Mouse (Mus musculus) hindbrain, embryonic 14.5 days (tissue): ENCODE measurements at regions not wholly inside any gene's neighbourhood (a gene's known extent, or its start where the extent isn't known, plus 50 kb on each side); places are given as distances from the start of the nearest gene placed in this dataset.

Experiments used
- ATAC-seq: fragments of 200-750 bp; cut with Nextera tagmentation; 2 replicates; pipeline ENCODE4 v1.8.0; 2017; ENCODE audit warnings: moderate number of reproducible peaks, mild to moderate bottlenecking, moderate TSS enrichment, moderate library complexity; ENCODE audit not compliant: low FRiP score
- DNase-seq: peaks from one replicate; pipeline ENCODE4 v3.0.0-alpha.2; 2015; ENCODE audit warnings: low spot score
- H3K27ac ChIP-seq: fragments of 300-500 bp; sonication (generic); 2 replicates; pipeline ENCODE4 v1.5.1; 2014; ENCODE audit warnings: mild to moderate bottlenecking, moderate library complexity
- H3K27me3 ChIP-seq: fragments of 300-500 bp; sonication (generic); 2 replicates; pipeline ENCODE4 v1.6.1; 2014; ENCODE audit warnings: mild to moderate bottlenecking, low read length, mixed read lengths; ENCODE audit not compliant: control insufficient read depth, insufficient read depth
- H3K36me3 ChIP-seq: fragments of 300-500 bp; sonication (generic); replicated peaks from 2 replicates; pipeline ENCODE4 v1.6.1; 2014; ENCODE audit not compliant: control insufficient read depth, insufficient read depth
- H3K4me1 ChIP-seq: fragments of 300-500 bp; sonication (generic); replicated peaks from 2 replicates; pipeline ENCODE4 v1.6.1; 2014; ENCODE audit warnings: antibody characterized with exemption, low read length, mixed read lengths; ENCODE audit not compliant: control insufficient read depth, insufficient read depth
- H3K4me2 ChIP-seq: fragments of 300-500 bp; sonication (generic); replicated peaks from 2 replicates; pipeline ENCODE4 v1.6.1; 2014; ENCODE audit warnings: mild to moderate bottlenecking, moderate library complexity
- H3K4me3 ChIP-seq: fragments of 300-500 bp; sonication (generic); replicated peaks from 2 replicates; pipeline ENCODE4 v1.5.1; 2014; ENCODE audit warnings: mild to moderate bottlenecking, low read length
- H3K9ac ChIP-seq: fragments of 300-500 bp; sonication (generic); 2 replicates; pipeline ENCODE4 v1.6.1; 2014
- H3K9me3 ChIP-seq: fragments of 300-500 bp; sonication (generic); 2 replicates; pipeline ENCODE4 v1.6.1; 2016; ENCODE audit warnings: low read length; ENCODE audit not compliant: control insufficient read depth
- WGBS: fragments of 180-500 bp; shearing (Covaris S2); extraction: QIAGEN DNeasy Blood & Tissue Kit; methylation state at CpG from one replicate; pipeline ENCODE4 v1.1.7; 2014; 5-methylcytosine and 5-hydroxymethylcytosine counted together

- H3K36me3 ChIP-seq, result no peaks in the 10 kb centered on the region
- no peaks in the 10 kb centered on the region for H3K27me3 ChIP-seq
- no peak overlapping the region for H3K4me2 ChIP-seq
- 76% methylated on average over 9 of the region's 9 CpGs for WGBS
- no peak overlapping the region for H3K4me3 ChIP-seq
- 0 out of 2 replicates have a peak overlapping the region, but pooled peaks have one; percentile 34 for H3K27ac ChIP-seq
- H3K4me1 ChIP-seq, result no peaks in the 10 kb centered on the region
- no peaks in the 10 kb centered on the region for H3K9me3 ChIP-seq
- DNase-seq (no peak), ATAC-seq (no peak)
- no peak overlapping the region for H3K9ac ChIP-seq
These were observed 104.1 kb downstream of the Cxcl12 start for GRCm38 (mm10) chr6:117272227-117272955.

GRCm38 (mm10) chr6:117275915-117276314, 107.6 kb downstream of the Cxcl12 start:
- no peak overlapping the region for H3K9ac ChIP-seq
- WGBS, result 89% methylated on average over 5 of the region's 5 CpGs
- no peaks in the 10 kb centered on the region for H3K27me3 ChIP-seq
- no peak overlapping the region for H3K4me2 ChIP-seq
- H3K4me1 ChIP-seq, result no peaks in the 10 kb centered on the region
- ATAC-seq (no peak), DNase-seq (no peak)
- no peak overlapping the region for H3K4me3 ChIP-seq
- H3K36me3 ChIP-seq, result no peaks in the 10 kb centered on the region
- no peaks in the 10 kb centered on the region for H3K9me3 ChIP-seq
- no peak overlapping the region for H3K27ac ChIP-seq

GRCm38 (mm10) chr6:117276850-117277249, 108.5 kb downstream of the Cxcl12 start:
- Histone ChIP-seq H3K36me3 (no peaks in the 10 kb centered on the region), H3K4me2 (no peak overlapping the region), H3K9me3 (no peaks in the 10 kb centered on the region), H3K4me3 (no peak overlapping the region), H3K27ac (no peak overlapping the region), H3K9ac (no peak overlapping the region), H3K27me3 (no peaks in the 10 kb centered on the region), H3K4me1 (no peaks in the 10 kb centered on the region)
- ATAC-seq (no peak), DNase-seq (no peak)
- 53% methylated on average over 3 of the region's 3 CpGs for WGBS

GRCm38 (mm10) chr6:117279297-117279696, 111.0 kb downstream of the Cxcl12 start:
- Histone ChIP-seq H3K9ac (no peak overlapping the region), H3K27ac (no peak overlapping the region), H3K4me2 (no peak overlapping the region), H3K9me3 (no peaks in the 10 kb centered on the region), H3K4me1 (no peaks in the 10 kb centered on the region), H3K27me3 (no peaks in the 10 kb centered on the region), H3K36me3 (no peaks in the 10 kb centered on the region), H3K4me3 (no peak overlapping the region)
- DNase-seq (no peak), ATAC-seq (no peak)

DNA sequence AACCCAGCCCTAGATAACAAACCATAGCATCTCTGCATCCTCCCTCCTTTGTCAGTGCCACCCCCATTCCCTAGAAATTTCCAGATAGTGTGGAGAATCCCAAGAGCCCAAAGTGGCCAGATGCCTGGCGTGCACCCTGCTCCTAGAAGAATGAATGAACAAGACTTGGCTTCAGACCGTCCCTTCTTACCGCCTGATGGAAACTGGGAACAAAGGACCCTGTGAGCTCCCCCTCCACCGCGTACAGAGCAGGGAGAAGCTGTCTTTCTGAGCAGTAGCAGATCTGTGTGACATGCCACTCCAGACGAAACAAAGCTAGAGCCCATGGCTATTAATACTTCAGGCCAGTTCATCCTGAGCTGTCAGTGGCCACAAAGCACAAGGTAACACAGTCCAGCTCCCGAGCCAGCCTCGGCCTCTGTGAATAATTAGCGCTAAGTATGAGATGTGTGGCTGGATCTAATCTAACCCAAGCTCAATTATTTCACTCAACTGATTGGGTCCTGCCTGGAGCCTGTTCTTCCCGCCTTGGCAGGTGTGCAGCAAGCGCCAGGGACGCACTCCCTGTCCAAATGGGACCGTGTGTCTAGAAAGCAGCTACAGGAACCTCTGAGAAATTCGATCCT, 111.6 kb downstream of the Cxcl12 start:
- Histone ChIP-seq H3K36me3 (no peaks in the 10 kb centered on the region), H3K9ac (no peak overlapping the region), H3K4me3 (no peak overlapping the region), H3K4me1 (no peaks in the 10 kb centered on the region), H3K27ac (no peak overlapping the region), H3K27me3 (no peaks in the 10 kb centered on the region), H3K4me2 (no peak overlapping the region), H3K9me3 (no peaks in the 10 kb centered on the region)
- ATAC-seq, result peak; percentile 68; the same call in 1 of the 2 replicates
- no peak for DNase-seq
- WGBS, result 44% methylated on average over 14 of the region's 14 CpGs

DNA sequence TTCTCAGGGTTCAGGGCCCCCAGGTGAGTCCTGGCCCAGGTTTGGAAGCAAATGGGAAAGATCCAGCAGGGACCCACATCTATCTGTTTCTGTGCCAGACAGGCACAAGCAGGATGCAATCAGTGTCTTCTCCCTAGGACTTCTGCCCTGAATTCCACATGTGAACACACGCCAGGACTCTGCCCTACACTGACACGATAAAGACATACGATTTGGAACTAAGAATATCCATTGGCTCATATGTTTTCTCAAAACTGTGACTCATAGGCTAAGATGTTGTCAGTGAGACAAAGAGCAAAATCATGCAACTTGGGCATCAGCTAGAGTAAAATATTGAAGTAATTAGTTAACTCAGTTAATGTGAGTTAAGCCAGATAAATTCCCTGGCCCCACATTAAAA, 112.6 kb downstream of the Cxcl12 start:
- DNase-seq (no peak), ATAC-seq (no peak)
- H3K36me3 ChIP-seq, result no peaks in the 10 kb centered on the region
- H3K27me3 ChIP-seq, result no peaks in the 10 kb centered on the region
- H3K9me3 ChIP-seq, result no peaks in the 10 kb centered on the region
- no peak overlapping the region for H3K4me3 ChIP-seq
- H3K27ac ChIP-seq, result no peak overlapping the region
- H3K9ac ChIP-seq, result no peak overlapping the region
- H3K4me1 ChIP-seq, result no peaks in the 10 kb centered on the region
- 94% methylated on average over 3 of the region's 3 CpGs for WGBS
- H3K4me2 ChIP-seq, result no peak overlapping the region

GRCm38 (mm10) chr6:117283616-117284015, 115.3 kb downstream of the Cxcl12 start:
- DNase-seq, result no peak
- Histone ChIP-seq H3K27me3 (no peaks in the 10 kb centered on the region), H3K4me2 (no peak overlapping the region), H3K4me3 (no peak overlapping the region), H3K9me3 (no peaks in the 10 kb centered on the region), H3K36me3 (no peaks in the 10 kb centered on the region), H3K9ac (no peak overlapping the region), H3K27ac (no peak overlapping the region), H3K4me1 (no peaks in the 10 kb centered on the region)
- no peak for ATAC-seq
- WGBS, result 78% methylated on average over 3 of the region's 3 CpGs

GRCm38 (mm10) chr6:117284376-117285106, 116.2 kb downstream of the Cxcl12 start:
- DNase-seq (no peak), ATAC-seq (no peak)
- H3K4me2 ChIP-seq, result no peak overlapping the region
- H3K9me3 ChIP-seq, result no peaks in the 10 kb centered on the region
- H3K4me1 ChIP-seq, result no peaks in the 10 kb centered on the region
- H3K4me3 ChIP-seq, result no peak overlapping the region
- H3K9ac ChIP-seq, result no peak overlapping the region
- no peaks in the 10 kb centered on the region for H3K36me3 ChIP-seq
- 85% methylated on average over 5 of the region's 5 CpGs for WGBS
- no peak overlapping the region for H3K27ac ChIP-seq
- no peaks in the 10 kb centered on the region for H3K27me3 ChIP-seq

DNA sequence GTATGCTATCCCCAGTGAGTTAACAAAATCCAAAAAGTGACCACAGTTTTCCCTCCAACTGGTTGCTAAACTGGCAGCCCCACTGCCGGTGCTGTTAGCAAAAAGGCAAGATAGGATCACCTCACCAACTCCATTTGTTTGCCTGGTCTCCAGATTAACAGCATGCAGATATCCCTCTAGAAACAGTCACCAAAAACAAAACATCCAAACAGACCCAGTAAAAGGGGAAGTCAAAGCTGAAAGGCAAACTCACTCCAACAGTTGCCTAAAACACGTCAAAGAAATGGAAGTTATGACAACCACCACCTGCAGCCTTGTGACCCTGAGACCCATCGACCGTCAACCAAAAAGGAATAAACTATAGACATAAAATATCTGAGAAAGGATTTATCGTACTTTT, 119.1 kb downstream of the Cxcl12 start:
- Histone ChIP-seq H3K27ac (no peak overlapping the region), H3K4me2 (no peak overlapping the region), H3K36me3 (no peaks in the 10 kb centered on the region), H3K9ac (no peak overlapping the region), H3K4me1 (no peaks in the 10 kb centered on the region), H3K9me3 (no peaks in the 10 kb centered on the region), H3K4me3 (no peak overlapping the region), H3K27me3 (no peaks in the 10 kb centered on the region)
- WGBS, result 93% methylated on average over 5 of the region's 5 CpGs
- ATAC-seq (no peak), DNase-seq (no peak)
